Mouse (Mus musculus) cerebellum, postnatal 10 days (tissue): ENCODE measurements around the gene Gpr89.

Experiments
- DNase-seq, 2 experiments: peaks; one replicate each; pipeline ENCODE4 v3.0.0; 2021; ENCODE audit warnings: mixed read lengths in 2 of 2

The Gpr89 gene

GRCm38 (mm10) chr3:96820116-96820915, 84.8 kb downstream of the Gpr89 start:
- no peak for DNase-seq
